Mouse (Mus musculus): ENCODE measurements at regions not wholly inside any gene's neighbourhood (a gene's known extent, or its start where the extent isn't known, plus 50 kb on each side); places are given as distances from the start of the nearest gene placed in this dataset.

DNA sequence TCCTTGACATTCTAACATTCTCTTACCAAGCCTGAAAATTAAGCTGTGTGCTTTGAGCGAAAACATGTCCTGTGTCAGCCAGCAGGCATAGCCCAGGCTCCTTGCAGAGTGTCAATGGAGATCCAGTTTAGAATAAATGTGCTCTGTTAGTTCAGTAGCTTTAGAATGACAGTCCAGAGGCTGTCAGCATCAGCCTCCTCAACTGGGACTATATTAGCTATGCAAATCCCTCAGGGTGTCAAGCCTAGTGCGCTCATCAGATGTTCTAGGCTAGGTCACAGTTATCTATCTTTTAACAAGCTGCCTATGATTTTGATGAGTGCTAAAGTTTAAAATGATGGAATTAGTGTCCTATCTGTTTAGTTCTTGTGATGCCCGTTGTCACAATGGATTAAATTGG, 281.7 kb upstream of the Btbd3 start:
- no peak for DNase-seq (ENCODE audit: low spot score in 2 of 2)

DNA sequence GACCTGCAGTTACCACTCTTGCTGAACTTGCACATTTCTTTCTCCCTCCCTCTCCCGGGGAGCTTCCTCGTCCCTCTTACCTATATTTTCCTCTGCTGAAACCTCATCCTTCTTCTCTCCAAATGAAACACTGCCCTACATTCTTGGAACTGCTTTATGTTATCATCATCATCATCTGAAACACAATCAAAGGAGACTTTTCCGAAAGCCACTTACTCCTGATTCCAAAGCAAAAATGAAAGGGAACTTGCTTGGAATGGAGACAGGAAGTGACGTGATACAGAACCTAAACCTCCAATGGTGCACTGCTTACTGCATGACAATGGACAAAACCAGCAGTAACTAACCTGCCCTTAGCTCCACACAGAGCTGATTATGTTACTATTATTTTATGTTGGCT, 287.2 kb upstream of the Btbd3 start:
- DNase-seq (ENCODE audit: low spot score in 2 of 2): no peak

GRCm38 (mm10) chr2:137966460-137967076, 289.8 kb upstream of the Btbd3 start:
- no peak for DNase-seq (ENCODE audit: low spot score in 2 of 2)

GRCm38 (mm10) chr2:137954830-137955229, 301.5 kb upstream of the Btbd3 start:
- DNase-seq (ENCODE audit: low spot score in 2 of 2): no peak

GRCm38 (mm10) chr2:137953144-137953543, 303.2 kb upstream of the Btbd3 start:
- DNase-seq (ENCODE audit: low spot score in 2 of 2): no peak

DNA sequence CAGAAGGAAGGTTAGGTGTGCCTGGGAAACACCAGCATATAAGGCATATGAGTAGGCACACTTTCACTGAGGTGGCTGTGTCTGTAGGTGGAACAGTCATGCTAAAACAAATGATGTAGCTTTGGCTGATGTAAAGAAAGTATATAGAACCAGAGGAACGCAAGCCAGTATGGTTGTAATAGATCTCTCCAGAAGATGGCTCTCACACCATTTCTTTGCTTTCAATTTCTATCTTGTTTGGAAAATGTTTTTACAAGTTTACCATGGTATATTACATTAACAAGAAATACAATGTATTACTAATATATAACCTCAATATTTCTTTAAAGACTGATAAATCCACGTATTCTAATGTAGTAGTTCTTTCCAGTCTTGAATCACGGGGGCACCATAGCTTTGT, 304.4 kb upstream of the Btbd3 start:
- no peak for DNase-seq (ENCODE audit: low spot score in 2 of 2)

GRCm38 (mm10) chr2:137950931-137951330, 305.4 kb upstream of the Btbd3 start:
- DNase-seq (ENCODE audit: low spot score in 2 of 2): no peak

DNA sequence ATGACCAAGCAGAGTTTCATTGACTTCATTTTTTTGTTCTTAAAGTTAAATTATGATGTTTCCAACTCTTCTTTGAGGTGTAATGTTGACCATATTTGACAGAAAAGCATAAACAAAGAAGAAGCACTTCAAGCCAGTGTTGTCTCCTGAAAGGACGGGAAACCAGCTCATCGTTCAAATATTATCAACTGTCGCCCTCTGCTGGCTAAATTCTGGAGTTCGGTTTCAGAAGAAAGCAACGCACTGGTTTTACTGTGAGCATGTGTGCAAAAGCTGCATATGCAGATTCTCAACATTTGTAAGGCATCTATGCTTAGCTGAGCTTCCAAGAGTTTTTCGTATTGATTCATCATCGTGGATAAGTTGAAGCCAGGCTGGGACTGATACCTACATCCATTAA, 313.6 kb upstream of the Btbd3 start:
- DNase-seq (ENCODE audit: low spot score in 2 of 2): peak; percentile 8 to 39

GRCm38 (mm10) chr2:137939591-137939990, 316.8 kb upstream of the Btbd3 start:
- no peak for DNase-seq (ENCODE audit: low spot score in 2 of 2)

DNA sequence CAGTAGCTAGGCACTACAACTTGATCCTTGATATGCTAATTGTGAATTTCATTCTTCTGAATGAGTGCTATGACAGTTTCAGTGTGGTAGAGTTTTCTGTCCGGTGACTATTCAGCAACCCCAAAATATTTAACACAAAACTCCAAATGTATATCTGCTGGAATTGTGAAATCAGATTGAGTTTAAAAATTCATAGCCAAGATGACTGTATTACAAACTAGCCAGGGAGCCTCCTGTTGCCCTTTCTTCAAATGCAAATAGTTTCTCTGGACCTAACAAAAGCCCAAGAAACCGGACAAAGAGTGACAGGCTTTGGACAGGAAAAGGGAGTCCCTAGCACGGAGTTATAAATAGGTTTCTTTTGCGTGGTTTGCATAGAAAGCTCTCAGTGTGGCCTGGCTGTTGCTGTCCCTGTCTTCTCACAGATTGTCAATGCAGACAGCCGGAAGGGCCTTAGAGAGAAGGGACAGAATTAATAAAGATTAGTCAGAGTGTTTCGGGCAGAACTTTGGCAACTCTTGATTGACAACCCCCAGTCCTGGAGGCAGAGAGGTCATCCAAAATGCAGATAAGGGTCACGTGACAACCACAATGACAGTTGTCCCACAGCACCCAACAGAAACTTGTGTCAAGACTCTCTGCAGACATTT, 317.4 kb upstream of the Btbd3 start:
- no peak for DNase-seq (ENCODE audit: low spot score in 2 of 2)

DNA sequence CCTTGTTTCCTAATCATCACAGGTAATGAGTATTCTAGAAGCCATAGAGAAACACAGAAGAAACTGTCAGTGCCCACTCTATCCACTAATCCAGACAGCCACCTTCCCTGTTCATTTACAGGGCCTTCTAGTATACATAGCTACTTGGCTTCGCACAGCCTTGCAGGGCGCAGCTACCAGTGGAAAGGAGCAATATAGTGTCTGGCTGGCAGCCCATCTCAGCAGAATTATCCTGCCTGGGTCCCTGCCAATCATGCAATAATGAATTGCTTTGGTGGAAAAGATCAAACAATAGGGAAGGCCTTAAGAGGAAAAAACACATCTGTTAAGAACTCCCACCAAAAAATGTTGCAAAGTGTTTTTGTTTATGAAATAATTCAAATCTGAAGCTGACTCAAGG, 319.8 kb upstream of the Btbd3 start:
- DNase-seq (ENCODE audit: low spot score in 2 of 2): no peak

GRCm38 (mm10) chr2:137932931-137933330, 323.4 kb upstream of the Btbd3 start:
- no peak for DNase-seq (ENCODE audit: low spot score in 2 of 2)

GRCm38 (mm10) chr2:137932488-137932887, 323.9 kb upstream of the Btbd3 start:
- no peak for DNase-seq (ENCODE audit: low spot score in 2 of 2)

DNA sequence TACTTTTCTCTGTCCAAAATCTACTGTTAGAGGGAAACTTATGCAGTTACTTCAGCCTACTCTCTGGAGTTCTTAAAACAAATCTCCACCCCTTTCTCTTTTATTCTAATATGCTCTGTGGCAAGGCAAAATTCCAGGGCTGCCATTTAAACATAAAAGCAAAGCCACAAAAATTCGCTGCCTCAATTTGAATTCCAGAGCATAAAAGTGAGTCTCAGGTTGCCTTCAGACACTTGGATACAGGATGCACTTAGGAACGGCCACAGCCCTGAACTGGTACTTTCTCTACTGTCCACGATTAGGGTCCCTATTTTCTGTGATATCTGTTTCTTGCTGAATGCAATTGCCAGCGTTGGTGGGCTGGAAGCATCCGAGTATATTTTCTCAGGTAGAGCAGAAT, 330.9 kb upstream of the Btbd3 start:
- no peak for DNase-seq (ENCODE audit: low spot score in 2 of 2)

GRCm38 (mm10) chr2:137924576-137924975, 331.8 kb upstream of the Btbd3 start:
- DNase-seq (ENCODE audit: low spot score in 2 of 2): no peak

DNA sequence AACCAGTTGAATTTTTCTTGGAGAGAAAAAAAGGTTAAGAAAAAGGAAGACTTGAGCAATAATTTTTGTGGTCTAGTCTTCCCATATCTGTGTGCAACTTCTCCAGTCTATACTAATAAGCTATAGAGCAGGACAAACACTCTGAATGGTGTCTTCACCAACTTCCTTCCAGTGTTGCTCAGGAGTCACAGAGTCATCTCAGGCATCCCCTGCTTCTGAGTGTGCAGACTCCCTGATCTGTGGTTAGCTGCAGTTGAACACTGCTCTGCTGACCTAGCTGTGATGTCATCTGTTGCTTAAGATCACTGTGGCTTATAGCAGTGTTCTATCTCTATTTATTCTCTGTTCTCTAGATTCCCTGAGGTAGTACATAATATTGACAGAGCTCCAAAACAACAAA, 357.9 kb upstream of the Btbd3 start:
- DNase-seq (ENCODE audit: low spot score in 2 of 2): no peak

GRCm38 (mm10) chr2:137880211-137881031, 375.9 kb upstream of the Btbd3 start:
- DNase-seq (ENCODE audit: low spot score in 2 of 2): no peak

GRCm38 (mm10) chr2:137869676-137870075, 386.7 kb upstream of the Btbd3 start:
- no peak for DNase-seq (ENCODE audit: low spot score in 2 of 2)

DNA sequence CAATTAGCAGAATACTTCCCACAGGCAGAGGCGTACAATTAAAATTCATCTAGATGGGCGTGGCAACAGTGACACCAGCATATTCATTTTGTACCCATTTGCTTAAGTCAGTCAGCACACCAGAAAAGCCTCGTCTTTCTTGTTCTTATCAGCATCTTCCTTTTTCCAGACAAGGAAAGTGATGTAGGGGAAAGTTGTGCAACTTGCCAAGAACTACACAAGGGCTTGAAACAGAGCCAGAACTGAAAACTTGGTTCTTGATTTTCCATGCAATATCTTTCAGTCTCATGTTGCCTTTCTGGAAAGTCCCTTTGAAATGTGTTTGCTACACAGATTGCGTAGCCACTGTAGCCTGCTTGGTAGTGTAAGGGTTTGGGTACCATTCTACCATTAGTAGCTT, 401.9 kb upstream of the Btbd3 start:
- DNase-seq (ENCODE audit: low spot score in 2 of 2): no peak

- no peak for DNase-seq (ENCODE audit: low spot score in 2 of 2)
These were observed 402.7 kb upstream of the Btbd3 start for GRCm38 (mm10) chr2:137853399-137854259.

DNA sequence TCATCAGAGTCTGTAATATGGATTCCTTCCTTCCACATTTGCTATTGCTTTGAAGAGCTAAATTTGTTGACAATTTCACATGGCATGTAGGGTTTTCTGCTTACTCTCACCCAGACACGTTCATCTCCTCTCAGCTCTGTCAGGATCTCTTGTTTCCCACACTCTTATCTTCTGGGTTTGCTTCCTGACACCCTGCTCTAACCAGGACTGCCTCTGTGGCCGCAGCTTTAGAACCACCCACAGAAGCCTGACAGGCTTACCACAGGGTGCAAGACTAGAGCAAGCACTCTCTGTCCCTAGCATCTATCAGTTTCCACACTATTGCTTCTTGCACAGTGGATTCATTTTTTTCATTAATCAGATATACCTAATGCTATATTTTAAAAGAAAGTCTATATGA, 408.5 kb upstream of the Btbd3 start:
- DNase-seq (ENCODE audit: low spot score in 2 of 2): no peak

DNA sequence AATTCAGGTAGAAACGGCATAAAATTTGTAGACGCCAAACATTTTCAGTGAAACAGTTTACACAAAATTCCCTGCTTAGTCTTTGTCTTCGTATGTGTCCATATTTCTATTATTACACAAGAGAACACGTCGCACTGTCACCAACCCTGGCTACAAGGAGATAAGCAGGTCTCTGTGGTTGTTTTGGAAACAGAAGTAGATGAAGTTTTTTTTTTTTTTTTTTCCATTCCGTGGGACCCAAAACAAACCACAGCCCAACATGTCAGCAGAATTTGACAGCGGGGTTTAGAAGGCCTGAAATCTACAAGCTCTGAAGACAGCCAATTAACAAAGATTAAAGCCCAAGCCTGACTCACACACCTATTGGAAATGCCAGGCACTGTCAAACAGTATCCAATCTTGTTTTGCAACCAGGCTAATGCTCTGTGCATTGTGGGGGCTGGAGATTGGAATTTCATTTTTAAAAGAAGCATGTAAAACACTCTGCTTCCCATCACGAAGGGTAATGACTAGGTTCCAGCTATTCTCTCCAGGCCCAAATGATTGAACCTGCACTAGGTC, 428.5 kb upstream of the Btbd3 start:
- no peak for DNase-seq (ENCODE audit: low spot score in 2 of 2)

Measured in thymus, postnatal 10 days (tissue).